In the genomic region with DNA sequence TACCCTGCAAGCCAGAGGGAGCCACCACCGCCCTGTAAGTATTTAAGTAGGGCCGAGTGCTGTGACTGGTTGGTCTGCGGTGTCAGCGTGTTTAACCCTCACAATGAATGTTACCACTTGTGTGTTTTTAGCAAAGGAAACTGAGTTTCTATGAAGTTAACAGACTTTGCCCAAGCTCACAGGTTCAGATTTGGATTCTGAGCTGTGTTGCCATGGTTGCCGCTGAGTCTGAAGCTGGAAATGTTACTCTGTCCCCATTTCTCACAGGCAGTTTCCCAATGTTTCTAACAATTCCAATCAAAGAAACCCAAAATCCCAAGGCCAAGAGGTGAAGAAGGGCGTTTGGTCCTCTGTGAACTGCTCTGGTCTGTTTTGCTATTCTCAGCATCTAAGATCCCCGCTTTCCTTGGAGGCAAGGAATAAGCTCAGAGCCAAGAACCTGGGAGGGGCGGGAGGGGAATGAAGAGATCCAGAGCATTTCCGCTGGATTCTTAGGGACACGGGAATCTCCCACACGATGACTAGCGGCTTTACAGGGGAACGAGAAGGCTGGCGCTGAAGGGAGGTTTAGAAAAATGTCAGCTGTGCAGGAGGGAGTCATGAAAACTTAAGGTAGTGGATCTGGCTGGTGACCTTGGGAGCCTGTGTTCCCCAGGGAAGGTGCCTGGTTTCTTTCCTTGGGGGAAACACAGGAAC, we compare ENCODE assay signal across 20 mouse cellular contexts.
DNase-seq lines count a peak whose midpoint lies in the region; ATAC-seq and TF ChIP-seq lines count a peak whose summit lies in the region.
"Had no signal": no experiment of that assay in that cellular context is flagged by ENCODE, and none has a peak within 500 bp of the region (broad histone marks: within the 10 kb centered on the region; RNA-seq: fewer than 3 reads in every experiment).

No protein-coding gene starts in this region.

- 60% methylated on average over 14 of the region's 14 CpGs for WGBS in midbrain, embryonic 11.5 days
- WGBS in midbrain, embryonic 13.5 days = 54% methylated on average over 14 of the region's 14 CpGs
- WGBS in stomach, postnatal 0 days = 31% methylated on average over 14 of the region's 14 CpGs
- 49% methylated on average over 14 of the region's 14 CpGs for WGBS in heart, embryonic 10.5 days

- no peak for TF ChIP-seq EP300 in stomach, postnatal 0 days (optimal IDR thresholded peaks at IDR 0.05)

- no peak overlapping the region for H3K9ac ChIP-seq in midbrain, embryonic 11.5 days (ENCODE audit: low read length)
- H3K9ac ChIP-seq in midbrain, embryonic 13.5 days (replicated peaks) = no peak overlapping the region
- H3K9ac ChIP-seq in stomach, postnatal 0 days (ENCODE audit: low read length) = no peak overlapping the region
- H3K9ac ChIP-seq: limb, embryonic 12.5 days; liver, embryonic 14.5 days; stomach, embryonic 15.5 days had no signal

- no peaks in the 10 kb centered on the region for H3K27me3 ChIP-seq in midbrain, embryonic 11.5 days (ENCODE audit: control insufficient read depth, insufficient read depth, low read length)
- H3K27me3 ChIP-seq in midbrain, embryonic 13.5 days = no peaks in the 10 kb centered on the region
- H3K27me3 ChIP-seq in stomach, postnatal 0 days (ENCODE audit: control insufficient read depth, insufficient read depth, low read length) = no peaks in the 10 kb centered on the region
- H3K27me3 ChIP-seq in heart, embryonic 10.5 days (ENCODE audit: insufficient read depth, poor library complexity, severe bottlenecking) = peaks cover 33% of the 10 kb centered on the region
- H3K27me3 ChIP-seq: stomach, embryonic 15.5 days had no signal

- H3K4me1 ChIP-seq in midbrain, embryonic 11.5 days (ENCODE audit: control insufficient read depth, insufficient read depth, low read length) = peaks cover 8% of the 10 kb centered on the region
- peaks cover 21% of the 10 kb centered on the region for H3K4me1 ChIP-seq in midbrain, embryonic 13.5 days (replicated peaks)
- H3K4me1 ChIP-seq in stomach, postnatal 0 days (replicated peaks; ENCODE audit: control insufficient read depth, insufficient read depth) = no peaks in the 10 kb centered on the region
- H3K4me1 ChIP-seq in heart, embryonic 10.5 days = peaks cover 15% of the 10 kb centered on the region

- peak; percentile 16; the same call in 1 of the 2 replicates for TF ChIP-seq CTCF in stomach, postnatal 0 days (IDR thresholded peaks at IDR 0.05; ENCODE audit: low read depth)

- H3K36me3 ChIP-seq in midbrain, embryonic 11.5 days (ENCODE audit: control insufficient read depth, insufficient read depth, low read length) = no peaks in the 10 kb centered on the region
- peaks cover 49% of the 10 kb centered on the region for H3K36me3 ChIP-seq in midbrain, embryonic 13.5 days
- no peaks in the 10 kb centered on the region for H3K36me3 ChIP-seq in stomach, postnatal 0 days (ENCODE audit: control insufficient read depth, insufficient read depth, low read length)
- no peaks in the 10 kb centered on the region for H3K36me3 ChIP-seq in heart, embryonic 10.5 days
- H3K36me3 ChIP-seq: limb, embryonic 12.5 days; stomach, embryonic 15.5 days had no signal

- no peak overlapping the region for H3K4me3 ChIP-seq in midbrain, embryonic 11.5 days (ENCODE audit: low read depth, low read length)
- H3K4me3 ChIP-seq in midbrain, embryonic 13.5 days (replicated peaks) = no peak overlapping the region
- no peak overlapping the region for H3K4me3 ChIP-seq in stomach, postnatal 0 days (ENCODE audit: low read depth, low read length)
- H3K4me3 ChIP-seq in heart, embryonic 10.5 days = no peak overlapping the region
- H3K4me3 ChIP-seq: limb, embryonic 12.5 days; stomach, embryonic 15.5 days had no signal

- no peaks in the 10 kb centered on the region for H3K9me3 ChIP-seq in midbrain, embryonic 11.5 days (ENCODE audit: control insufficient read depth, low read length)
- H3K9me3 ChIP-seq in midbrain, embryonic 13.5 days = no peaks in the 10 kb centered on the region
- no peaks in the 10 kb centered on the region for H3K9me3 ChIP-seq in stomach, postnatal 0 days (ENCODE audit: control insufficient read depth, low read length)
- H3K9me3 ChIP-seq in heart, embryonic 10.5 days = no peaks in the 10 kb centered on the region
- H3K9me3 ChIP-seq: limb, embryonic 12.5 days; stomach, embryonic 15.5 days had no signal

- ATAC-seq in frontal cortex, adult (ENCODE audit: low TSS enrichment) = peak; percentile 69
- no peak for ATAC-seq in midbrain, embryonic 11.5 days (ENCODE audit: low FRiP score)
- ATAC-seq in midbrain, embryonic 13.5 days = no peak
- ATAC-seq in stomach, postnatal 0 days (ENCODE audit: low FRiP score, low TSS enrichment) = no peak
- ATAC-seq: forebrain, embryonic 16.5 days; hindbrain, embryonic 16.5 days had no signal

- H3K27ac ChIP-seq in midbrain, embryonic 11.5 days (ENCODE audit: low read depth, low read length) = no peak overlapping the region
- H3K27ac ChIP-seq in midbrain, embryonic 13.5 days = no peak overlapping the region
- no peak overlapping the region for H3K27ac ChIP-seq in stomach, postnatal 0 days (replicated peaks)
- no peak overlapping the region for H3K27ac ChIP-seq in heart, embryonic 10.5 days
- H3K27ac ChIP-seq: limb, embryonic 12.5 days; liver, embryonic 14.5 days; stomach, embryonic 15.5 days had no signal

- no peak for DNase-seq in frontal cortex, postnatal 10 days (ENCODE audit: low spot score in 2 of 2)
- DNase-seq in midbrain, embryonic 11.5 days (ENCODE audit: low spot score, missing footprints) = peak; percentile 88
- peak; percentile 37 for DNase-seq in embryo, embryonic 10.5 days (ENCODE audit: low spot score)
- DNase-seq in stomach, postnatal 0 days (ENCODE audit: low spot score) = no peak
- DNase-seq in heart, embryonic 10.5 days (ENCODE audit: low spot score) = no peak
- no peak for DNase-seq in thymus, postnatal 14 days
- DNase-seq: adrenal gland, postnatal 10 days; B cell, adult 2 months; cerebellum, postnatal 10 days; gastrocnemius, postnatal 14 days; heart, postnatal 14 days; kidney, adult 2 months; layer of hippocampus, postnatal 36 days had no signal

- no peak overlapping the region for H3K4me2 ChIP-seq in midbrain, embryonic 11.5 days
- H3K4me2 ChIP-seq in midbrain, embryonic 13.5 days (replicated peaks) = no peak overlapping the region
- H3K4me2 ChIP-seq in stomach, postnatal 0 days (replicated peaks; ENCODE audit: low read depth) = no peak overlapping the region
- H3K4me2 ChIP-seq: limb, embryonic 12.5 days; stomach, embryonic 15.5 days had no signal

Comparison
In these comparisons a context has a peak if more than half of its experiments do, and no peak if none do; other contexts are left out.
1. DNase-seq: peak in midbrain, embryonic 11.5 days (single experiment) and embryo, embryonic 10.5 days (single experiment); none in frontal cortex, postnatal 10 days (0 of 2), stomach, postnatal 0 days (single experiment), heart, embryonic 10.5 days (single experiment) and thymus, postnatal 14 days (single experiment).